Mouse (Mus musculus) monocyte, adult 59 days (primary cell): ENCODE results near the gene Epb41l2. TPM values are rescaled to one million over a fixed set of nuclear protein-coding genes. Genes with fewer than 3 reads are reported as not detected.

Experiments used
- total RNA-seq, 2 experiments: library from RNA; stranded (reverse); gene quantifications; one replicate each; pipeline ENCODE4 v1.2.4; 2023

Epb41l2 gene
- total RNA-seq = 100 to 1,000 TPM; 159 to 188 TPM

GRCm38 (mm10) chr10:25359208-25359958 lies at the start of gene Epb41l2:
Epb41l2 (plus strand) TSS chr10:25359798.

GRCm38 (mm10) chr10:25535891-25536331 lies 176.3 kb downstream of the Epb41l2 start, which contains the start of gene Smlr1:
Smlr1 (minus strand) TSS chr10:25536267.

Other genes starting within 250 kb of the Epb41l2 start
- 10 to 100 TPM; 27.0 to 42.5 TPM for gene Akap7, start 51.9 kb upstream of the Epb41l2 start, total RNA-seq
- not detected for gene Smlr1, start 176.5 kb downstream of the Epb41l2 start, total RNA-seq